Mouse (Mus musculus) neural tube, embryonic 11.5 days (tissue): Measurements from ENCODE around the gene Ccdc173. TPM values are rescaled to one million over a fixed set of nuclear protein-coding genes. Genes with fewer than 3 reads are reported as not detected.
"Not testable (repeated sequence)": the region's sequence is repeated elsewhere in the genome, so short reads cannot be mapped to it uniquely, and the experiment has no call there.

Experiments used
- ATAC-seq: fragments of 200-750 bp; cut with Nextera tagmentation; 2 replicates; pipeline ENCODE4 v1.8.0; 2017; ENCODE audit warnings: moderate number of reproducible peaks, mild to moderate bottlenecking, moderate TSS enrichment, moderate library complexity; ENCODE audit not compliant: insufficient read depth, low FRiP score, low TSS enrichment
- DNase-seq: peaks from one replicate; pipeline ENCODE4 v3.0.0-alpha.2; 2015; ENCODE audit warnings: low spot score
- H3K27ac ChIP-seq: fragments of 300-500 bp; sonication (generic); 2 replicates; pipeline ENCODE4 v1.5.1; 2014; ENCODE audit warnings: low read depth, mild to moderate bottlenecking, low read length
- H3K27me3 ChIP-seq: fragments of 300-500 bp; sonication (generic); 2 replicates; pipeline ENCODE4 v1.6.1; 2014; ENCODE audit warnings: mild to moderate bottlenecking, low read length, mixed read lengths; ENCODE audit not compliant: control insufficient read depth, insufficient read depth
- H3K36me3 ChIP-seq: fragments of 300-500 bp; sonication (generic); 2 replicates; pipeline ENCODE4 v1.6.1; 2014; ENCODE audit warnings: mild to moderate bottlenecking, low read length, moderate library complexity, mixed read lengths; ENCODE audit not compliant: control insufficient read depth, insufficient read depth
- H3K4me1 ChIP-seq: fragments of 300-500 bp; sonication (generic); 2 replicates; pipeline ENCODE4 v1.6.1; 2014; ENCODE audit warnings: low read length, mixed read lengths; ENCODE audit not compliant: control insufficient read depth, insufficient read depth
- H3K4me2 ChIP-seq: fragments of 300-500 bp; sonication (generic); 2 replicates; pipeline ENCODE4 v1.6.1; 2014; ENCODE audit warnings: low read depth, mild to moderate bottlenecking, moderate library complexity
- H3K4me3 ChIP-seq: fragments of 300-500 bp; sonication (generic); 2 replicates; pipeline ENCODE4 v1.5.1; 2014; ENCODE audit warnings: low read depth, low read length
- H3K9ac ChIP-seq: fragments of 300-500 bp; sonication (generic); 2 replicates; pipeline ENCODE4 v1.6.1; 2014; ENCODE audit warnings: mild to moderate bottlenecking, low read length
- H3K9me3 ChIP-seq: fragments of 300-500 bp; sonication (generic); 2 replicates; pipeline ENCODE4 v1.6.1; 2016; ENCODE audit warnings: low read length; ENCODE audit not compliant: control insufficient read depth
- WGBS: fragments of 180-500 bp; shearing (Covaris S2); extraction: QIAGEN DNeasy Blood & Tissue Kit; methylation state at CpG from one replicate; pipeline ENCODE4 v1.1.7; 2014; 5-methylcytosine and 5-hydroxymethylcytosine counted together
- polyA plus RNA-seq: library from polyadenylated mRNA; unstranded; fragments of >200 nt; fragmentation: Nextera tagmentation; extraction: Ambion mirVana; gene quantifications from 2 replicates; pipeline ENCODE4 v1.2.1, GENCODE M21; 2014

The Ccdc173 gene
- polyA plus RNA-seq, 1 experiment from 2014 or later = 2.8 TPM

GRCm38 (mm10) chr2:69825898-69826297 is 36.5 kb upstream of the Ccdc173 start:
- DNase-seq (no peak), ATAC-seq (no peak)
- H3K27me3 ChIP-seq = no peaks in the 10 kb centered on the region
- no peaks in the 10 kb centered on the region for H3K9me3 ChIP-seq
- H3K27ac ChIP-seq = no peak overlapping the region
- H3K4me1 ChIP-seq = no peaks in the 10 kb centered on the region; the same call in 1 of the 2 replicates
- peaks cover 2% of the 10 kb centered on the region; the same call in 1 of the 2 replicates for H3K36me3 ChIP-seq
- H3K9ac ChIP-seq = no peak overlapping the region
- no peak overlapping the region for H3K4me2 ChIP-seq
- 85% methylated on average over 10 of the region's 10 CpGs for WGBS
- no peak overlapping the region for H3K4me3 ChIP-seq

DNA sequence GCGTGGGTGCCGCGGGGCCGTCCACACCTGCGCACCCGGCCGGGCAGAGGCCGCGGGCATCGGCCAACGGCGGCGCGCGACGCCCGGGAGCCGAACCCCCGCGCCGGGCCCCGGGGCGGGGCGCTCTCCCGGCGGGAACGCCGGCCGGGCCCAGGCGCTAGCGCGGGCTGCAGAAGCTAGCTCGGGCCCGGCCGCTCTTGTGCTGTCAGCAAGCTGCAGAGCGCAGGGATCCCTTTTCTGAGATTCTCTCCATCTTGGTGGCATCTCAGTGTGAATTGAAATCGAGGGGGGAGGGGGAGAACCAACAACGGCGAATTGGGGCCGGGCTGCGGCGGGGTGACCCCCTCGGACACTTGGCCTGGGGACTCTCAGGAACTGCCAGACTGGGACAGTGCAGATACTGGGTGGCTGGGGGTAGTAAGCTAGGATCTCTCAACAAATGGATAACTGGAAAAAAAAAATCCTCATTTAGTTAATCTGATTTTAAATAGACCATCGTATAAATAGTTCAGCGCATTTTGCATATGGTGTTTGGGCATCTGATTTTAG is 33.8 kb upstream of the Ccdc173 start:
- Histone ChIP-seq H3K4me2 (peak overlapping the region; percentile 87), H3K9ac (peak overlapping the region; percentile 92), H3K9me3 (no peaks in the 10 kb centered on the region), H3K27me3 (no peaks in the 10 kb centered on the region), H3K27ac (peak overlapping the region; percentile 88), H3K36me3 (peaks cover 2% of the 10 kb centered on the region; the same call in 1 of the 2 replicates), H3K4me1 (no peaks in the 10 kb centered on the region; the same call in 1 of the 2 replicates), H3K4me3 (peak overlapping the region; percentile 83)
- peak; percentile 70 for ATAC-seq
- DNase-seq = peak; percentile 69
- WGBS = 3% methylated on average over 38 of the region's 45 CpGs

DNA sequence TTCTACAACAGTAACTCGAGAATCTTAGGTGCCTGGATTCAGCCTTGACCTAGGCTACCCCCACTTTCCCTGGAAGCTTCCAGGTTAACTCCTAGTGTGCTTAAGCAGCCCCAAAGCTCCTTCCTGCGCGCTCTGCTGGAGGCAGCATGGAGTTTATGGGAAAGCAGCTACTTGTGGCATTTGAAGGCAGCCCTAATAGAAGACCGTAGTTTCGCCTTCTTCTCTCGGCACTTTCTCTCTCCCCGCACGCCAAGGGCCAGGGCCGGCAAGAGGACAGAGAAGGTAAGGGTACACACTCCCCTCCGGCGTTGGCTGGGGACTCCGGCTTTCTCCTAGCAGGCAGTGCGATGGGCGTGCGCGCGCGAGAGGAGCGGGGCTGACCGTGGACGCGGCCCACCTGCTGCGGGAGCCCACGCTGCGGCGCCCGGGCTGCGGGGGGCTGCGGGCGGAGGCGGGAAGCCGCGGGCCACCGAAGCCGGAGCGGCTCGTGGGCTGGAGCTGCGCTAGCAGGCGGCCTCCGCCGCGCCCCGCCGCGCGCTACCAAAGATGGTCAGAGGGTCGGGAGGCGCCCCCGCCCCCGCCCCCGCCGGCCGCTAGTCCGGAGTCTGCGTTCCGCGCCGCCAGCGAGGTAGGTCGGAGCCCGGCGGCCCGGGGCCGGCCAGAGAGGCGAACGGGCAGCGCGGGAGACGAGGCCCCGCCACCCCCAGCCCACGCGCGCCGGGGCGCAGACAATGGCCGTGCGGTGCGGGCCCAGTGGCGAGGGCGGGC is 33.2 kb upstream of the Ccdc173 start:
- DNase-seq = peak; percentile 73
- Histone ChIP-seq H3K27ac (peak overlapping the region; percentile 88), H3K27me3 (no peaks in the 10 kb centered on the region), H3K9ac (peak overlapping the region; percentile 92), H3K4me3 (peak overlapping the region; percentile 83), H3K4me1 (no peaks in the 10 kb centered on the region; the same call in 1 of the 2 replicates), H3K36me3 (peaks cover 2% of the 10 kb centered on the region; the same call in 1 of the 2 replicates), H3K9me3 (no peaks in the 10 kb centered on the region), H3K4me2 (peak overlapping the region; percentile 87)
- WGBS = under 1% methylated on average over 68 of the region's 80 CpGs
- ATAC-seq = peak; percentile 79

- Histone ChIP-seq H3K36me3 (peaks cover 2% of the 10 kb centered on the region; the same call in 1 of the 2 replicates), H3K9me3 (no peaks in the 10 kb centered on the region), H3K9ac (peak within 1 kb of the TSS; percentile 92), H3K27me3 (no peaks in the 10 kb centered on the region), H3K4me3 (peak within 1 kb of the TSS; percentile 83), H3K27ac (peak within 1 kb of the TSS; percentile 88), H3K4me2 (peak within 1 kb of the TSS; percentile 87), H3K4me1 (no peaks in the 10 kb centered on the region; the same call in 1 of the 2 replicates)
- no peak for ATAC-seq
- DNase-seq = no peak
- WGBS = 26% methylated on average over 8 of the region's 8 CpGs
Observed at GRCm38 (mm10) chr2:69821711-69822110, 32.3 kb upstream of the Ccdc173 start, which contains the start of gene Klhl23. Gene Klhl23, plus strand, starts transcription at chr2:69821944.

- 79% methylated on average over 1 of the region's 1 CpGs for WGBS
- no peak overlapping the region for H3K4me2 ChIP-seq
- no peaks in the 10 kb centered on the region for H3K36me3 ChIP-seq
- DNase-seq = no peak
- H3K27ac ChIP-seq = no peak overlapping the region
- no peaks in the 10 kb centered on the region for H3K4me1 ChIP-seq
- H3K9ac ChIP-seq = no peak overlapping the region
- H3K4me3 ChIP-seq = no peak overlapping the region
- H3K9me3 ChIP-seq = no peaks in the 10 kb centered on the region
- H3K27me3 ChIP-seq = no peaks in the 10 kb centered on the region
- no peak for ATAC-seq
Observed at GRCm38 (mm10) chr2:69820201-69820600, 30.8 kb upstream of the Ccdc173 start.

DNA sequence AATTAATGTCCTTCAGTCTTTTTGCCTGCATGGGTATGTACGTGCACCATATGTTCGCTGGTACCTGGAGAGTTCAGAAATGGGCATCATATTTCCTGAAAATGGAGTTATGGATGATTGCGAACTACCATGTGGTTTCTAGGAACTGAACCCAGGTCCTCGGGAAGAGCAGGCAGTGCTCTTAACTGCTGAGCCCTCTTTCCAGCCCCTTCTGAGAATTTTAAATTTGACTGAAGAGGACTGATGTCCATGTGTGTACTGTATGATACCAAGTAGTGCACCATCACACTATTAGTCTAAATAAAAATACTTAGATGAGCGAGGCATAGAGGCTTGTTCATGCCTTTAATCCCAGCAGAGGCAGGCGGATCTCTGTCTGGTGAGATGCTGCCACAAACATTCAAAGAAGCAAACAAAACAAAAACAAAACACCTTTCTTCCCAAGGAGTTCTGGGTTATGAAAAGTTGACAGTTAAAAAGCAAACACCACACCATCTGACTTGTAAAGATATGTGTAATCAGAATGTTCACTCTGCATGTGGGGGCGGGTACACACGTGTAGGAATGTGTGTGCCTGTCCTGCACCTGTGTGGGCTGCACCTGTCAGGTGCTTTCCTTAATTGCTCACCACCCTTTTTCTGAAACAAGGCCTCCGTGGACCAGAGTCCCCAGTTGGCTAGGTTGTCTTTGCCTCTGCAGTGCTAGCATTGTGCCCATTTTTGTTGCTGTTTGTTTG is 29.1 kb upstream of the Ccdc173 start:
- no peaks in the 10 kb centered on the region for H3K36me3 ChIP-seq
- H3K4me3 ChIP-seq = no peak overlapping the region
- no peaks in the 10 kb centered on the region for H3K4me1 ChIP-seq
- H3K9ac ChIP-seq = no peak overlapping the region
- DNase-seq = no peak
- no peaks in the 10 kb centered on the region for H3K9me3 ChIP-seq
- no peak overlapping the region for H3K27ac ChIP-seq
- WGBS = 81% methylated on average over 9 of the region's 9 CpGs
- ATAC-seq = no peak
- no peak overlapping the region for H3K4me2 ChIP-seq
- H3K27me3 ChIP-seq = no peaks in the 10 kb centered on the region

DNA sequence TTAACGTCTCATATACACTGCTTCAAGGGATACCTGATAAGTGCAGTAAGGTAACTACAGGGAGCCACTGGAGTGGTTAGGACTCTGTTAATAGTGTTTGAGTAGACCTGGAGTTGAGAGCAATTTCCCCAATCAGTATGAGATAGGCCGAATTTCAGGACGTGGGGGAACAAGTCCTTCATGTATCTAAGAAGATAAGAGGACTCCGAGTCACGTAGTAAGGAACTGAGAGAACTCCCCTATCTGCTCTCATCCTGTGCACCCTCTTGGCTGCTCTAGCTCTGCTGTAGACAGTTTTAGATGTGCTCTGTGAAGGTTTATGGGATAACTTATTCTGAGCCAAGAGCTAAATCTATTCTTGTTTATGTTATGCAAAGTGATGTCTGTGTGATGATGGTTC is 27.2 kb upstream of the Ccdc173 start:
- no peak for DNase-seq
- no peaks in the 10 kb centered on the region for H3K9me3 ChIP-seq
- no peak overlapping the region for H3K4me2 ChIP-seq
- H3K9ac ChIP-seq = no peak overlapping the region
- H3K4me3 ChIP-seq = no peak overlapping the region
- 91% methylated on average over 5 of the region's 5 CpGs for WGBS
- no peak for ATAC-seq
- no peaks in the 10 kb centered on the region for H3K36me3 ChIP-seq
- no peaks in the 10 kb centered on the region for H3K4me1 ChIP-seq
- no peaks in the 10 kb centered on the region for H3K27me3 ChIP-seq
- no peak overlapping the region for H3K27ac ChIP-seq

DNA sequence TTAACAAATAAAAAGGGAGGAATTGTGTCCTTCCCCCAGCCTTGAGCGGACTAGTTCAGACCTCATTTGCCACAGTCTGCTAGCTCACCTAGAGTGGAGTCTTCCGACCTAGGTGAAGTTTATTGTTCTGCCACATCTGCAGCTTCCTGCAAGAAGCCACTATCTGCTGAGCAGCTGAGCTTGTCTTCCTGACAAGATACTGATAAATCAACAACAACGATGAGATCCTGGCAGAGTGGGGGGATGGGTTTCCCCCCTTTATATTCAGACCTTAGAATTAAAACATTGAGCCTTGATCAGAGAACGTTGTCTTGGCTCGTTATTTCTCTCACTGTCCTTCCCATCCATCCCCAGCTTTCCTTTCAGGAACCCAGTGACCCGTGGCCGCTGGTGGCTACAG is 22.0 kb upstream of the Ccdc173 start:
- H3K27me3 ChIP-seq, H3K4me2 ChIP-seq, H3K4me3 ChIP-seq, H3K36me3 ChIP-seq, H3K9ac ChIP-seq, H3K4me1 ChIP-seq, ATAC-seq, H3K27ac ChIP-seq, DNase-seq, H3K9me3 ChIP-seq: not testable (repeated sequence)
- 74% methylated on average over 7 of the region's 7 CpGs for WGBS
